Comparison of ENCODE assay signal across 21 mouse cellular contexts in the genomic region with DNA sequence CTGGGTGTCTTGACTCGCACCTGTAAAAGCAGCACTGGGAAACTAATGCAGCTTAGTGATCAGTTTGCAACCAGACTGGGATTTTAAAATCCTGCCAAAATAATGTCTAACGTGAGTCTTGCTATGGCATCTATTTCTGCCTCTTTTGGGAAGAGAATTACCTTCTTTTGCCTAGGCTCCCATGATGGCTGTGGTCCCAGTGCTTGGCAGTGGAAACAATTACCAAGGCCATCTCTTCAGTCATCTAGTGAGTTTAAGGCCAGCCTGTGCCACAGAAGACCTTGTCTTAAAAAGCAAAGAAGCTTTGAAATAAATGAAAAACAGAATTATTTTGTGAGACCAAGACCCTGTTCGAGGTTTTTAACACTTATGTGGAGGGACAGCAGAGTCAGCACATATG.
DNase-seq lines count a peak whose midpoint lies in the region; ATAC-seq and TF ChIP-seq lines count a peak whose summit lies in the region.
"Had no signal": no experiment of that assay in that cellular context is flagged by ENCODE, and none has a peak within 500 bp of the region (broad histone marks: within the 10 kb centered on the region; RNA-seq: fewer than 3 reads in every experiment).

No protein-coding gene starts in this region.

- no peak overlapping the region for H3K9ac ChIP-seq in forebrain, postnatal 0 days
- H3K9ac ChIP-seq in forebrain, embryonic 11.5 days (ENCODE audit: low read length): no peak overlapping the region
- H3K9ac ChIP-seq in neural tube, embryonic 15.5 days (replicated peaks): no peak overlapping the region
- H3K9ac ChIP-seq: hindbrain, embryonic 12.5 days had no signal

- no peak for ATAC-seq in forebrain, postnatal 0 days
- ATAC-seq in forebrain, embryonic 11.5 days (replicated peaks; ENCODE audit: low FRiP score): no peak
- no peak for ATAC-seq in neural tube, embryonic 15.5 days (ENCODE audit: low FRiP score)
- ATAC-seq: activated CD4-positive, CD25-positive, alpha-beta regulatory T cell, adult 4 months; forebrain, embryonic 14.5 days; hindbrain, postnatal 0 days; Patski had no signal

- H3K36me3 ChIP-seq in forebrain, postnatal 0 days (ENCODE audit: insufficient read depth): no peaks in the 10 kb centered on the region
- no peaks in the 10 kb centered on the region for H3K36me3 ChIP-seq in forebrain, embryonic 11.5 days (ENCODE audit: control insufficient read depth, insufficient read depth, low read length)
- H3K36me3 ChIP-seq in neural tube, embryonic 15.5 days: peaks cover 6% of the 10 kb centered on the region; the same call in 1 of the 2 replicates
- H3K36me3 ChIP-seq: embryonic facial prominence, embryonic 10.5 days; hindbrain, embryonic 12.5 days had no signal

- H3K27ac ChIP-seq in forebrain, postnatal 0 days (ENCODE audit: low read depth, low read length): no peak overlapping the region
- no peak overlapping the region for H3K27ac ChIP-seq in forebrain, embryonic 11.5 days (ENCODE audit: low read depth, low read length)
- H3K27ac ChIP-seq in neural tube, embryonic 15.5 days (replicated peaks): no peak overlapping the region
- H3K27ac ChIP-seq: embryonic facial prominence, embryonic 10.5 days; heart, embryonic 10.5 days; hindbrain, embryonic 12.5 days; hindbrain, postnatal 0 days had no signal

- no peaks in the 10 kb centered on the region for H3K4me1 ChIP-seq in forebrain, postnatal 0 days (ENCODE audit: insufficient read depth)
- H3K4me1 ChIP-seq in forebrain, embryonic 11.5 days (replicated peaks; ENCODE audit: control insufficient read depth, insufficient read depth, low read length): no peaks in the 10 kb centered on the region
- no peaks in the 10 kb centered on the region for H3K4me1 ChIP-seq in neural tube, embryonic 15.5 days
- H3K4me1 ChIP-seq: embryonic facial prominence, embryonic 10.5 days; heart, embryonic 10.5 days; hindbrain, embryonic 12.5 days had no signal

- H3K4me3 ChIP-seq in forebrain, postnatal 0 days (ENCODE audit: low read depth, low read length): no peak overlapping the region
- H3K4me3 ChIP-seq in forebrain, embryonic 11.5 days (ENCODE audit: low read depth, low read length): no peak overlapping the region
- no peak overlapping the region for H3K4me3 ChIP-seq in neural tube, embryonic 15.5 days (replicated peaks)
- H3K4me3 ChIP-seq: embryonic facial prominence, embryonic 10.5 days; heart, embryonic 10.5 days; hindbrain, embryonic 12.5 days had no signal

- WGBS in forebrain, postnatal 0 days: 64% methylated on average over 3 of the region's 3 CpGs
- WGBS in forebrain, embryonic 11.5 days: 88% methylated on average over 3 of the region's 3 CpGs
- 75% methylated on average over 3 of the region's 3 CpGs for WGBS in neural tube, embryonic 15.5 days

- no peak overlapping the region for H3K4me2 ChIP-seq in forebrain, postnatal 0 days (ENCODE audit: low read depth)
- no peak overlapping the region for H3K4me2 ChIP-seq in forebrain, embryonic 11.5 days (ENCODE audit: low read depth, low read length, severe bottlenecking)
- no peak overlapping the region for H3K4me2 ChIP-seq in neural tube, embryonic 15.5 days
- H3K4me2 ChIP-seq: hindbrain, embryonic 12.5 days had no signal

- no peak for TF ChIP-seq CTCF in forebrain, postnatal 0 days (IDR thresholded peaks at IDR 0.05; ENCODE audit: low read depth)

- no peaks in the 10 kb centered on the region for H3K9me3 ChIP-seq in forebrain, postnatal 0 days (ENCODE audit: low read length)
- no peaks in the 10 kb centered on the region for H3K9me3 ChIP-seq in forebrain, embryonic 11.5 days (ENCODE audit: control insufficient read depth, low read length)
- H3K9me3 ChIP-seq in neural tube, embryonic 15.5 days (replicated peaks): no peaks in the 10 kb centered on the region
- H3K9me3 ChIP-seq: embryonic facial prominence, embryonic 10.5 days; heart, embryonic 10.5 days; hindbrain, embryonic 12.5 days had no signal

- H3K27me3 ChIP-seq in forebrain, postnatal 0 days (ENCODE audit: insufficient read depth, low read length): no peaks in the 10 kb centered on the region
- H3K27me3 ChIP-seq in forebrain, embryonic 11.5 days (ENCODE audit: control insufficient read depth, insufficient read depth, low read length): no peaks in the 10 kb centered on the region
- no peaks in the 10 kb centered on the region for H3K27me3 ChIP-seq in neural tube, embryonic 15.5 days (replicated peaks)
- H3K27me3 ChIP-seq: CH12.LX; hindbrain, embryonic 12.5 days; Patski had no signal

- peak; percentile 43 to 68 for DNase-seq in cerebellum, postnatal 10 days
- no peak for DNase-seq in cerebellum, adult 11-12 months
- peak; percentile 8 for DNase-seq in forebrain, postnatal 0 days
- no peak for DNase-seq in forebrain, embryonic 11.5 days (ENCODE audit: low spot score)
- DNase-seq in adrenal gland, postnatal 14 days: peak; percentile 20
- no peak for DNase-seq in gastrocnemius, postnatal 25 days
- DNase-seq: cerebellum, adult 9-11 months; heart, adult 18-20 months; heart, postnatal 10 days; heart, postnatal 4 days; kidney, adult 11 months; kidney, adult 9 months had no signal

Comparison
In these comparisons a context has a peak if more than half of its experiments do, and no peak if none do; other contexts are left out.
1. DNase-seq: peak in cerebellum, postnatal 10 days (2 of 2), forebrain, postnatal 0 days (single experiment) and adrenal gland, postnatal 14 days (single experiment); none in cerebellum, adult 11-12 months (single experiment), forebrain, embryonic 11.5 days (single experiment) and gastrocnemius, postnatal 25 days (single experiment).